Mouse (Mus musculus): ENCODE measurements around the gene C1s2. TPM values are rescaled to one million over a fixed set of nuclear protein-coding genes. Genes with fewer than 3 reads are reported as not detected.
A peak's percentile ranks its signal among the peaks of the same experiment; 100 is the strongest.

The C1s2 gene
- total and polyA plus RNA-seq, 3 experiments, result 0.08 to 0.19 (median 0.08) TPM

DNA sequence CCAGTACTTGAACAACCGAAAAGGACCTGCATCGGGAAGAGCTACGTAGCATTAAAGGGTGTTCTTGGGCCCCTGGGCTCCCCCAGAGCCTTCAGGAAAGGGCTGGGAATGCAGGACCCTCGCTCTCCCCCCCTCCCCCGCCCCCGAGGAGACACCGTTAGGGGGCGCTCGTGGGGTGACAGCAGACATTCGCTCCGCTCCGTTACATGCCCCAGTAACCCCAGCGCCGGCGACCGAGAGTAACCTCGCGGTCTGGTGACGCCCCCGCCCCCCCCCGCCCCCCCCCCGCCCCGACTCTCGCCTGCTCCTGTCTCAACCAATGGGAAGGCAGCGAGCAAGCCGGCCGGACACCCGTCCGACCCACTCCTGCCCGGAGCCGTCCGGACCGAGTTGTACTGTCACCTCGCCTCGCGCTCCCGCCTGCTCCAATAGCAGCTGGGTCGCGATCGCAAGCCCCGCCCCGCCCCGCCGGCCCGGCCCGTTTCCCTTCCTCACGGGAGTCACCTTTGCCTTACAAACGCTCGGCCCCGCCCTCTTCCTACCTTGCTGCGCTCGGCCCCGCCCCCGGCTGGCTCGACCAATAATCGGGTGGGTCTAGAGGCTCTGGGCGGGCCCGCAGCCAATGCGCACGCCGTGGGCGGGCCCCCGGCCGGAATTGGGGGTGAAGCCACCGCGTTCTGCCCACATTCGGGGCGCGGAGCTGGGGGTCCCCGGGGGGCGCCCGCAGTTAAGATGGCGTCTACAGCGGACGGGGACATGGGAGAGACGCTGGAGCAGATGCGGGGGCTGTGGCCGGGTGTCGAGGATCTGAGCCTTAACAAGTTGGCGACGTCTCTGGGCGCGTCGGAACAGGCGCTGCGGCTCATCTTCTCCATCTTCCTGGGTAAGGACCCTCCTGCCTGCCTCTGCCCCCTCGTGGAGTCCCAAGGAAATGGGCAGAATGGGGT, 26.9 kb upstream of the C1s2 start, which contains the start of gene Lpcat3 (continued):
- TF ChIP-seq MEF2A (IDR thresholded peaks at IDR 0.05; ENCODE audit: borderline replicate concordance, low read depth, low read length) (no peak), IRF4 (IDR thresholded peaks at IDR 0.05; ENCODE audit: low read depth, low read length) (peak; percentile 18; the same call in 1 of the 2 replicates), POLR2AphosphoS2 (IDR thresholded peaks at IDR 0.05; ENCODE audit: low read depth, low read length) (no peak), TBP (conservative IDR thresholded peaks at IDR 0.05; ENCODE audit: low read depth, low read length) (no peak), E2F4 (IDR thresholded peaks at IDR 0.05; ENCODE audit: insufficient replicate concordance, low read depth, low read length) (no peak), TCF12 (IDR thresholded peaks at IDR 0.05; ENCODE audit: low read depth, low read length) (peak; percentile 57), EP300 (IDR thresholded peaks at IDR 0.05; ENCODE audit: low read length) (no peak), MAFK (IDR thresholded peaks at IDR 0.05; ENCODE audit: insufficient replicate concordance, low read length) (no peak), MYC (IDR thresholded peaks at IDR 0.05; ENCODE audit: low read depth, low read length) (peak; percentile 69; the same call in 1 of the 2 replicates), UBTF (IDR thresholded peaks at IDR 0.05; ENCODE audit: low read depth, low read length) (no peak)

DNA sequence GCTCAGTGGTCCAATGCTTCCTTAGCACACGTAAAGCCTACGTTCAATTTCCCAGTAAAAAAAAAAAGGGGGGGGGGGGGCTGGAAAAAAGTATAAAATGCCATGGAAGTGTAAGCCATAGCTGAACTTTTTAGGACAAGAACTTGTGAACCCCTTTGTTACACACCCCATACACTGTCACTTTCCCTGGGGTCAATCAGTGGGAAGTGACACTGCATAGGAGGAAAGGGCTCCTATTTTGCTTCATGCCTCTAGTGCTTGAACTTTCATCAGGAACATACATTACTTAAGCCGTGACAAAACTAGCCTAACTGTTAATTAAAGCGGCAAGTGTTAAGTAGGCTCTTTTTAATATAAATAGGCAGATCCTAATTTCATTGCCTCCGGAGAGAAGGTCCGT, 26.1 kb upstream of the C1s2 start:
- DNase-seq (ENCODE audit: extremely low read depth), result no peak
- H3K27ac ChIP-seq (ENCODE audit: insufficient read depth, low read depth), result peak overlapping the region; percentile 57
- H3K4me3 ChIP-seq (replicated peaks in 1 of 3; ENCODE audit: low read depth in 2 of 3, low read length in 2 of 3, poor library complexity in 1 of 3), result peak overlapping the region; percentile 43 to 55 (median 52)
- H3K9ac ChIP-seq (ENCODE audit: insufficient read depth, low read depth), result peak overlapping the region; percentile 48; the same call in 1 of the 2 replicates
- peak overlapping the region; percentile 26; the same call in 1 of the 2 replicates for H3K4me2 ChIP-seq (ENCODE audit: insufficient read depth, low read depth, poor library complexity, severe bottlenecking)
- in situ Hi-C loops (cut with MboI; ENCODE audit: low pct_ligation_motif_present, low pct_unique_long_range_greater_than_20kb, low sequenced_read_pairs) (no loop called here), dilution Hi-C loops (cut with MboI; ENCODE audit: extremely low pct_ligation_motif_present, extremely low pct_unique_long_range_greater_than_20kb, low sequenced_read_pairs) (no loop called here)
- H3K79me2 ChIP-seq (replicated peaks; ENCODE audit: control insufficient read depth, extremely low read depth, insufficient read depth, poor library complexity, severe bottlenecking), result peaks cover 9% of the 10 kb centered on the region; the same call in 1 of the 2 replicates
- no peaks in the 10 kb centered on the region for H3K9me3 ChIP-seq (replicated peaks; ENCODE audit: low read length)
- TF ChIP-seq USF1 (IDR thresholded peaks at IDR 0.05; ENCODE audit: low read depth, low read length), result no peak
- TF ChIP-seq MAZ (IDR thresholded peaks at IDR 0.05; ENCODE audit: low read depth, low read length), result no peak
- TF ChIP-seq ELF1 (IDR thresholded peaks at IDR 0.05; ENCODE audit: low read depth, low read length), result no peak
- TF ChIP-seq E2F4 (IDR thresholded peaks at IDR 0.05; ENCODE audit: insufficient replicate concordance, low read depth, low read length), result no peak
- TF ChIP-seq PAX5 (IDR thresholded peaks at IDR 0.05; ENCODE audit: low read length), result no peak
- TF ChIP-seq CHD1 (IDR thresholded peaks at IDR 0.05; ENCODE audit: low read depth, low read length), result no peak
- no peak for TF ChIP-seq RAD21 (IDR thresholded peaks at IDR 0.05; ENCODE audit: low read depth, low read length)
- no peak for TF ChIP-seq HCFC1 (IDR thresholded peaks at IDR 0.05; ENCODE audit: low read depth, low read length)
- no peak; the same call in 1 of the 2 replicates for TF ChIP-seq ZNF384 (IDR thresholded peaks at IDR 0.05; ENCODE audit: low read depth, low read length)
- H3K4me1 ChIP-seq (ENCODE audit: control insufficient read depth in 1 of 2, insufficient read depth in 2 of 2), result peaks cover 7 to 43% of the 10 kb centered on the region in 2 experiments
- no peaks in the 10 kb centered on the region for H3K27me3 ChIP-seq (replicated peaks)
- H3K36me3 ChIP-seq (replicated peaks in 1 of 2; ENCODE audit: control insufficient read depth in 1 of 2, insufficient read depth in 1 of 2, low read length in 1 of 2), result peaks cover 8 to 21% of the 10 kb centered on the region in 2 experiments
